Mouse (Mus musculus) ES-E14 (cell line): ENCODE measurements around the gene Asic2.

Experiments used
- CHD2 ChIP-seq: IDR thresholded peaks from 2 replicates; pipeline ENCODE4 v1.6.1; 2014; ENCODE audit warnings: mild to moderate bottlenecking, low read depth, low read length, inconsistent platforms
- HCFC1 ChIP-seq: IDR thresholded peaks from 2 replicates; pipeline ENCODE4 v1.6.1; 2012; ENCODE audit warnings: low read length, inconsistent platforms, borderline replicate concordance; ENCODE audit not compliant: insufficient read depth

- TF ChIP-seq CHD2: no peak
- no peak for TF ChIP-seq HCFC1
Measured at GRCm38 (mm10) chr11:80895853-80896252, 1072.4 kb downstream of the Asic2 start.
